Mouse (Mus musculus): Measurements from ENCODE around the gene Ppfibp1. TPM values are rescaled to one million over a fixed set of nuclear protein-coding genes. Genes with fewer than 3 reads are reported as not detected.

The Ppfibp1 gene
- polyA plus RNA-seq, 1 experiment from 2014 or later, result 15.9 TPM

- H3K27ac ChIP-seq (ENCODE audit: low read depth, low read length), result no peak overlapping the region
- ATAC-seq, result no peak
- no peak overlapping the region for H3K4me2 ChIP-seq (ENCODE audit: low read length)
- H3K36me3 ChIP-seq (ENCODE audit: control insufficient read depth, insufficient read depth, low read length), result peaks cover 16% of the 10 kb centered on the region
- no peaks in the 10 kb centered on the region for H3K27me3 ChIP-seq (replicated peaks; ENCODE audit: control insufficient read depth, insufficient read depth, low read length)
- H3K9ac ChIP-seq (ENCODE audit: low read depth, low read length), result no peak overlapping the region
- no peaks in the 10 kb centered on the region for H3K9me3 ChIP-seq (ENCODE audit: control insufficient read depth, low read length)
- WGBS, result 94% methylated on average over 10 of the region's 10 CpGs
- no peak overlapping the region for H3K4me3 ChIP-seq (ENCODE audit: low read length)
- H3K4me1 ChIP-seq (ENCODE audit: control insufficient read depth, insufficient read depth, low read depth, low read length), result no peaks in the 10 kb centered on the region
Observed at GRCm38 (mm10) chr6:147064226-147064943, 176.1 kb downstream of the Ppfibp1 start.

GRCm38 (mm10) chr6:147064944-147065261 is 176.6 kb downstream of the Ppfibp1 start:
- no peak overlapping the region for H3K27ac ChIP-seq (ENCODE audit: low read depth, low read length)
- WGBS, result 87% methylated on average over 6 of the region's 6 CpGs
- no peak for ATAC-seq
- peaks cover 16% of the 10 kb centered on the region for H3K36me3 ChIP-seq (ENCODE audit: control insufficient read depth, insufficient read depth, low read length)
- H3K4me3 ChIP-seq (ENCODE audit: low read length), result no peak overlapping the region
- no peak overlapping the region for H3K4me2 ChIP-seq (ENCODE audit: low read length)
- no peaks in the 10 kb centered on the region for H3K27me3 ChIP-seq (replicated peaks; ENCODE audit: control insufficient read depth, insufficient read depth, low read length)
- H3K9ac ChIP-seq (ENCODE audit: low read depth, low read length), result no peak overlapping the region
- H3K4me1 ChIP-seq (ENCODE audit: control insufficient read depth, insufficient read depth, low read depth, low read length), result no peaks in the 10 kb centered on the region
- no peaks in the 10 kb centered on the region for H3K9me3 ChIP-seq (ENCODE audit: control insufficient read depth, low read length)

- no peak overlapping the region for H3K27ac ChIP-seq (ENCODE audit: low read depth, low read length)
- ATAC-seq, result peak; percentile 45; the same call in 1 of the 2 replicates
- no peaks in the 10 kb centered on the region for H3K27me3 ChIP-seq (replicated peaks; ENCODE audit: control insufficient read depth, insufficient read depth, low read length)
Observed at GRCm38 (mm10) chr6:147075808-147076387, 187.6 kb downstream of the Ppfibp1 start.

GRCm38 (mm10) chr6:147076878-147077277 is 188.6 kb downstream of the Ppfibp1 start:
- H3K9me3 ChIP-seq (ENCODE audit: control insufficient read depth, low read length), result no peaks in the 10 kb centered on the region
- H3K4me1 ChIP-seq (ENCODE audit: control insufficient read depth, insufficient read depth, low read depth, low read length), result no peaks in the 10 kb centered on the region
- H3K27ac ChIP-seq (ENCODE audit: low read depth, low read length), result no peak overlapping the region
- ATAC-seq, result no peak
- no peak overlapping the region for H3K9ac ChIP-seq (ENCODE audit: low read depth, low read length)
- no peaks in the 10 kb centered on the region for H3K27me3 ChIP-seq (replicated peaks; ENCODE audit: control insufficient read depth, insufficient read depth, low read length)
- no peaks in the 10 kb centered on the region; the same call in 1 of the 2 replicates for H3K36me3 ChIP-seq (ENCODE audit: control insufficient read depth, insufficient read depth, low read length)
- WGBS, result 61% methylated on average over 8 of the region's 8 CpGs
- no peak overlapping the region for H3K4me2 ChIP-seq (ENCODE audit: low read length)
- H3K4me3 ChIP-seq (ENCODE audit: low read length), result no peak overlapping the region

More at GRCm38 (mm10) chr6:147075808-147076387, 187.6 kb downstream of the Ppfibp1 start:
- H3K4me2 ChIP-seq (ENCODE audit: low read length), result no peak overlapping the region
- H3K9ac ChIP-seq (ENCODE audit: low read depth, low read length), result no peak overlapping the region
- WGBS, result 34% methylated on average over 5 of the region's 5 CpGs
- H3K4me3 ChIP-seq (ENCODE audit: low read length), result no peak overlapping the region
- H3K36me3 ChIP-seq (ENCODE audit: control insufficient read depth, insufficient read depth, low read length), result peaks cover 8% of the 10 kb centered on the region
- no peaks in the 10 kb centered on the region for H3K9me3 ChIP-seq (ENCODE audit: control insufficient read depth, low read length)
- no peaks in the 10 kb centered on the region for H3K4me1 ChIP-seq (ENCODE audit: control insufficient read depth, insufficient read depth, low read depth, low read length)

GRCm38 (mm10) chr6:147079919-147080318 is 191.6 kb downstream of the Ppfibp1 start:
- no peaks in the 10 kb centered on the region for H3K9me3 ChIP-seq (ENCODE audit: control insufficient read depth, low read length)
- WGBS, result 88% methylated on average over 10 of the region's 10 CpGs
- no peaks in the 10 kb centered on the region for H3K4me1 ChIP-seq (ENCODE audit: control insufficient read depth, insufficient read depth, low read depth, low read length)
- no peak overlapping the region for H3K4me2 ChIP-seq (ENCODE audit: low read length)
- no peak overlapping the region for H3K9ac ChIP-seq (ENCODE audit: low read depth, low read length)
- H3K4me3 ChIP-seq (ENCODE audit: low read length), result no peak overlapping the region
- H3K27me3 ChIP-seq (replicated peaks; ENCODE audit: control insufficient read depth, insufficient read depth, low read length), result no peaks in the 10 kb centered on the region
- ATAC-seq, result no peak
- no peak overlapping the region for H3K27ac ChIP-seq (ENCODE audit: low read depth, low read length)
- no peaks in the 10 kb centered on the region for H3K36me3 ChIP-seq (ENCODE audit: control insufficient read depth, insufficient read depth, low read length)

Other genes starting within 250 kb of the Ppfibp1 start
- gene Med21, start 245.9 kb upstream of the Ppfibp1 start, polyA plus RNA-seq (2015; fragmentation: Nextera tagmentation; extraction: Ambion mirVana), result 111 and 117 TPM in 2 replicates
- gene Tm7sf3, start 245.7 kb upstream of the Ppfibp1 start, polyA plus RNA-seq (2015; fragmentation: Nextera tagmentation; extraction: Ambion mirVana), result 33.4 and 35.5 TPM in 2 replicates
- 13.9 and 15.0 TPM in 2 replicates for gene Stk38l, start 163.5 kb upstream of the Ppfibp1 start, polyA plus RNA-seq (2015; fragmentation: Nextera tagmentation; extraction: Ambion mirVana)
- gene Arntl2, start 92.4 kb upstream of the Ppfibp1 start, polyA plus RNA-seq (2015; fragmentation: Nextera tagmentation; extraction: Ambion mirVana), result 3.3 and 4.6 TPM in 2 replicates
- gene Smco2, start 38.4 kb upstream of the Ppfibp1 start, polyA plus RNA-seq (2015; fragmentation: Nextera tagmentation; extraction: Ambion mirVana), result not detected in 2 replicates
- 0.05 TPM in 1 of 2 replicates, not detected in the other for gene 1700034J05Rik, start 65.9 kb downstream of the Ppfibp1 start, polyA plus RNA-seq (2015; fragmentation: Nextera tagmentation; extraction: Ambion mirVana)
- gene Rep15, start 144.1 kb downstream of the Ppfibp1 start, polyA plus RNA-seq (2015; fragmentation: Nextera tagmentation; extraction: Ambion mirVana), result 0.54 and 0.82 TPM in 2 replicates
- 76.1 and 81.6 TPM in 2 replicates for gene Mrps35, start 154.3 kb downstream of the Ppfibp1 start, polyA plus RNA-seq (2015; fragmentation: Nextera tagmentation; extraction: Ambion mirVana)
- 0.65 and 0.81 TPM in 2 replicates for gene Mansc4, start 198.5 kb downstream of the Ppfibp1 start, polyA plus RNA-seq (2015; fragmentation: Nextera tagmentation; extraction: Ambion mirVana)
- 6.3 and 8.2 TPM in 2 replicates for gene Klhl42, start 202.9 kb downstream of the Ppfibp1 start, polyA plus RNA-seq (2015; fragmentation: Nextera tagmentation; extraction: Ambion mirVana)